Mouse (Mus musculus) G1E-ER4 (cell line): ENCODE measurements at regions not wholly inside any gene's neighbourhood (a gene's known extent, or its start where the extent isn't known, plus 50 kb on each side); places are given as distances from the start of the nearest gene placed in this dataset.

Source experiments
- GATA1 ChIP-seq: IDR thresholded peaks from one replicate; pipeline ENCODE4 v1.8.0; 2012; ENCODE audit warnings: low read length, inconsistent platforms

GRCm38 (mm10) chr16:92880356-92881043, 54.6 kb upstream of the Runx1 start:
- no peak for TF ChIP-seq GATA1

DNA sequence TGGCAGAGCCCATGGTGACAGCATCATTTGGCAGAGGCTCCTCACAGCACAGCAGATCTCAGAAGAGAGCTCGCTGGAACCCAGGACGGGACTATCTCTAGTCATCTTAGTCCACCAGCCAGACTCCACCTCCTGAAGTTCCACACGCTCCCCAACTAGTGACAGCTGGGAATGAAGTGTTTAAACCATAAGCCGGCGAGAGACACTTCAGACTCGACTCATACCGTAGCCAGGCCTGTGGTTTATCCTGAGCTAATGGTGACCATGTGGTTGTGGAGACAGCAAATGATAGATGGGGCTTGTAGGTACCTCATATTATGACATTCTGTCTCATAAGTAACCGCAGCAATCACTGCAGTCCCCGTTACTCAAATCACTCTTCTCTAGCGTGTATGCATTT, 52.1 kb upstream of the Runx1 start:
- no peak for TF ChIP-seq GATA1
